Mouse (Mus musculus) forebrain, embryonic 14.5 days (tissue): Measurements from ENCODE around the gene Actc1. TPM values are rescaled to one million over a fixed set of nuclear protein-coding genes. Genes with fewer than 3 reads are reported as not detected.

Experiments
- ATAC-seq: fragments of 200-750 bp; cut with Nextera tagmentation; 2 replicates; pipeline ENCODE4 v1.8.0; 2017; ENCODE audit warnings: mild to moderate bottlenecking, moderate library complexity
- DNase-seq: peaks from one replicate; pipeline ENCODE4 v3.0.0-alpha.2; 2015; ENCODE audit warnings: low spot score
- H3K27ac ChIP-seq: fragments of 300-500 bp; sonication (generic); 2 replicates; pipeline ENCODE4 v1.5.1; 2014; ENCODE audit warnings: low read depth, mild to moderate bottlenecking, control low read depth, low read length, moderate library complexity
- H3K27me3 ChIP-seq: fragments of 300-500 bp; sonication (generic); replicated peaks from 2 replicates; pipeline ENCODE4 v1.6.1; 2014; ENCODE audit warnings: low read length, control low read depth, mixed read lengths; ENCODE audit not compliant: control insufficient read depth, insufficient read depth
- H3K36me3 ChIP-seq: fragments of 300-500 bp; sonication (generic); 2 replicates; pipeline ENCODE4 v1.6.1; 2014; ENCODE audit warnings: low read length, control low read depth; ENCODE audit not compliant: control insufficient read depth, insufficient read depth
- H3K4me1 ChIP-seq: fragments of 300-500 bp; sonication (generic); 2 replicates; pipeline ENCODE4 v1.6.1; 2014; ENCODE audit warnings: antibody characterized with exemption, low read length, control low read depth; ENCODE audit not compliant: control insufficient read depth, insufficient read depth
- H3K4me2 ChIP-seq: fragments of 300-500 bp; sonication (generic); 2 replicates; pipeline ENCODE4 v1.6.1; 2014; ENCODE audit warnings: mild to moderate bottlenecking, control low read depth, low read length
- H3K4me3 ChIP-seq: fragments of 300-500 bp; sonication (generic); 2 replicates; pipeline ENCODE4 v1.5.1; 2014; ENCODE audit warnings: low read depth, low read length, control low read depth
- H3K9ac ChIP-seq: fragments of 300-500 bp; sonication (generic); 2 replicates; pipeline ENCODE4 v1.6.1; 2014; ENCODE audit warnings: mild to moderate bottlenecking, low read length, control low read depth, moderate library complexity
- H3K9me3 ChIP-seq: fragments of 300-500 bp; sonication (generic); replicated peaks from 2 replicates; pipeline ENCODE4 v1.6.1; 2016; ENCODE audit warnings: low read length, control low read depth, mixed read lengths; ENCODE audit not compliant: control insufficient read depth
- WGBS: fragments of 180-500 bp; shearing (Covaris S2); extraction: QIAGEN DNeasy Blood & Tissue Kit; methylation state at CpG from one replicate; pipeline ENCODE4 v1.1.7; 2014; 5-methylcytosine and 5-hydroxymethylcytosine counted together
- polyA plus RNA-seq: library from polyadenylated mRNA; unstranded; fragments of >200 nt; fragmentation: Nextera tagmentation; extraction: Ambion mirVana; gene quantifications from 2 replicates; pipeline ENCODE4 v1.2.1, GENCODE M21; 2014

The Actc1 gene
- polyA plus RNA-seq, 1 experiment from 2014 or later = 0.57 TPM

- Histone ChIP-seq H3K4me1 (peaks cover 3% of the 10 kb centered on the region; the same call in 1 of the 2 replicates), H3K36me3 (no peaks in the 10 kb centered on the region), H3K9ac (no peak overlapping the region), H3K4me2 (no peak overlapping the region), H3K4me3 (no peak overlapping the region), H3K27ac (no peak overlapping the region), H3K27me3 (peaks cover 28% of the 10 kb centered on the region), H3K9me3 (no peaks in the 10 kb centered on the region)
- DNase-seq = peak; percentile 34
- 54% methylated on average over 4 of the region's 4 CpGs for WGBS
- ATAC-seq = no peak
Observed at GRCm38 (mm10) chr2:114011838-114012237, 41.5 kb downstream of the Actc1 start.

GRCm38 (mm10) chr2:114008321-114008720, 45.0 kb downstream of the Actc1 start:
- Histone ChIP-seq H3K9ac (no peak overlapping the region), H3K9me3 (no peaks in the 10 kb centered on the region), H3K27ac (no peak overlapping the region), H3K4me2 (no peak overlapping the region), H3K27me3 (peaks cover 8% of the 10 kb centered on the region; the same call in 1 of the 2 replicates), H3K36me3 (no peaks in the 10 kb centered on the region), H3K4me3 (no peak overlapping the region), H3K4me1 (no peaks in the 10 kb centered on the region)
- 72% methylated on average over 2 of the region's 2 CpGs for WGBS
- DNase-seq (peak; percentile 45), ATAC-seq (no peak)

DNA sequence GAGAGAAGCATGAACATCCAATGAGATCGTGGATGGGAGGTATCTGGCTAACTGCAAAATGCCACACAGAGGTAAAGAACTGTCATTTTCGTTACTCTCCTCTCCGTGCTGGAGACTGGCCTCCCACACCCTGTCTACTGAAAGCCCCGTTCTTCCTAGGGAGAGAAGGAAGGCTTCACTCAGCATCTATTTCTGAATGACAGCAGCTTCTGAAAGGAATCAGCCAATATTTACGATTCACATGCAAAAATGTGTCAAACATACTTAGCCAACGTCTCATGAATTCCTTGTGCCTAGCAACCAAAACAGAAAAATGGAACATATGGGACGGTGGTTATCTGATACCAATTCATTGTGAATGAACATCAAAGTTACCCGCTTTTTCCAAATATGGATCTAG, 55.9 kb downstream of the Actc1 start:
- Histone ChIP-seq H3K9me3 (no peaks in the 10 kb centered on the region), H3K4me1 (no peaks in the 10 kb centered on the region), H3K36me3 (no peaks in the 10 kb centered on the region), H3K27me3 (no peaks in the 10 kb centered on the region), H3K9ac (no peak overlapping the region), H3K4me2 (no peak overlapping the region), H3K4me3 (no peak overlapping the region), H3K27ac (no peak overlapping the region)
- peak; percentile 44; the same call in 1 of the 2 replicates for ATAC-seq
- DNase-seq = peak; percentile 70
- WGBS = 65% methylated on average over 8 of the region's 8 CpGs

Other genes starting within 250 kb of the Actc1 start
- 224 and 229 TPM in 2 replicates for gene Scg5, start 224.4 kb downstream of the Actc1 start, polyA plus RNA-seq
- gene Arhgap11a, start 204.9 kb downstream of the Actc1 start, polyA plus RNA-seq = 5.5 and 5.9 TPM in 2 replicates
- 2.9 and 3.0 TPM in 2 replicates for gene Gjd2, start 39.9 kb downstream of the Actc1 start, polyA plus RNA-seq
- 51.5 and 57.1 TPM in 2 replicates for gene Aqr, start 133.5 kb upstream of the Actc1 start, polyA plus RNA-seq
- gene Zfp770, start 147.9 kb upstream of the Actc1 start, polyA plus RNA-seq = 7.9 and 8.1 TPM in 2 replicates